Mouse (Mus musculus) thymus, adult 2 months (tissue): ENCODE data around the gene Epas1.

Source experiments
- CTCF ChIP-seq: fragments of 200-500 bp; IDR thresholded peaks from 2 replicates; pipeline ENCODE4 v1.5.1; 2012; ENCODE audit warnings: mild to moderate bottlenecking, control low read depth, low read length, moderate library complexity, borderline replicate concordance; ENCODE audit not compliant: control insufficient read depth, poor library complexity, insufficient read depth; ENCODE audit errors: extremely low read depth
- POLR2A ChIP-seq: fragments of 200-500 bp; IDR thresholded peaks from 2 replicates; pipeline ENCODE4 v1.6.1; 2012; ENCODE audit warnings: mild to moderate bottlenecking, low read length, control low read depth, moderate library complexity; ENCODE audit not compliant: control insufficient read depth, poor library complexity, insufficient read depth; ENCODE audit errors: extremely low read depth

- TF ChIP-seq CTCF (no peak), POLR2A (no peak)
These were observed 26.5 kb upstream of the Epas1 start for GRCm38 (mm10) chr17:86727031-86727430.
